Mouse (Mus musculus) liver, postnatal 0 days (tissue): ENCODE data around the gene Prickle2.

Source experiments
- CTCF ChIP-seq: sonication (generic); IDR thresholded peaks from 2 replicates; pipeline ENCODE4 v1.5.1; 2016; ENCODE audit warnings: antibody characterized with exemption, low read depth
- EP300 ChIP-seq: IDR thresholded peaks from 2 replicates; pipeline ENCODE4 v1.6.1; 2016; ENCODE audit warnings: antibody characterized with exemption, low read depth, mild to moderate bottlenecking

DNA sequence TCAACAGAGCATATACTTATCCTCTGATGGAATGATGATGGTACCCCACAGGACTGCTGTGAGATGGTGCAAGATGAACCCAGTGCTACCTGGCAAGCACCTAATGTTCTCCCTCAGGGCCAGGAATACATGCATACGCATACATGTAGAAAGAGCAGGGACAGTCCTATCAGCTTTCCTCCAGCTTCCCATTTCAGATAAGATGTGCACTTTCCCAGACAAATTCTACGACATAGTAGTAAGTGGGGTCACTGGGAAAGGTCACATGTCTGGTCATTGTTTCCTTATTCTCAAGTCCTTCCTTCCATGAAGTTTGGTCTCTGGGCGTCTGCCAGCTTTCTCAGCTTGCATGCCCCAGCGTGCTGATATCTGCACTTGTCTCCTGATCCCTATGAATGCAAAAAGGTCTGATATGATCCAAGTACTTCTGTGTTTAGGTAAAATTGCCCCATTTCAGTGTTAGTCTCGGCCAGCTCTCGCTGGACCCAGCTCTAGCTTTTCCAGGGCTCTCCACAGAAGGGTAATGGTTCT, 187.5 kb downstream of the Prickle2 start:
- no peak for TF ChIP-seq CTCF
- TF ChIP-seq EP300, result no peak
